Mouse (Mus musculus): Measurements from ENCODE around the gene Fam205a4. TPM values are rescaled to one million over a fixed set of nuclear protein-coding genes. Genes with fewer than 3 reads are reported as not detected.
"Not testable (repeated sequence)": the region's sequence is repeated elsewhere in the genome, so short reads cannot be mapped to it uniquely, and the experiment has no call there.

Gene Fam205a4
- polyA plus RNA-seq (2012; rRNA removed) (0.01 TPM in 1 of 2 replicates, not detected in the other), polyA plus RNA-seq (2014; fragmentation: Nextera tagmentation; extraction: Ambion mirVana) (0.04 TPM in 1 of 2 replicates, not detected in the other)

DNA sequence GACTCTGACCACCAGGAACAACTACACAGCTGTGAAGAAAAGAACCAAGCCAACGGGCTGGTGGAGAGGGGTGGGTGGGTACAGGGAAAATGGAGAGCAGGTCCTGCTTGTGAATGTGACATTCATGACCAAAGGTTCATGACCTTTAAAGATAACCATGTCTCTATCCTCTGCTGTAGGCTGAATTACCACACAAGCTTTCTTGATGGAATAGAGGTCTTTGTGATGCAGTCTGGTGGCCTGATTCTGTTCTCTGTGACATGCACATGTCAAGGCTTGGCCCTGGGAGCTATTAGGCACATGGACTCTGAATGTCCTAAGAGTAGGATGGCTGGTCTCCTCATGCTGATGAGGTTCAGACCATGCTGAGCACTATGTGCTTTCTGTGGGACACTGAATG, at the start of gene Fam205a4:
Fam205a4 (plus strand) TSS at position 301 of the 400 bp plus-strand sequence.
- H3K27me3 ChIP-seq (ENCODE audit: control insufficient read depth, insufficient read depth, low read length); H3K4me3 ChIP-seq (ENCODE audit: insufficient read depth in 1 of 2, low read depth in 2 of 2, low read length in 2 of 2); H3K36me3 ChIP-seq (replicated peaks; ENCODE audit: control insufficient read depth, insufficient read depth, low read depth); H3K4me1 ChIP-seq (replicated peaks; ENCODE audit: control insufficient read depth in 2 of 2, insufficient read depth in 2 of 2, low read length in 1 of 2); H3K9me3 ChIP-seq (ENCODE audit: control insufficient read depth, low read length); H3K27ac ChIP-seq; H3K4me2 ChIP-seq (ENCODE audit: low read depth); H3K9ac ChIP-seq (replicated peaks); ATAC-seq (ENCODE audit: insufficient read depth); DNase-seq (ENCODE audit: low read depth in 3 of 3, low spot score in 3 of 3): not testable (repeated sequence)
- no CpG with 5 or more reads among the region's 1 CpGs for WGBS (ENCODE audit: insufficient replicate concordance)

DNA sequence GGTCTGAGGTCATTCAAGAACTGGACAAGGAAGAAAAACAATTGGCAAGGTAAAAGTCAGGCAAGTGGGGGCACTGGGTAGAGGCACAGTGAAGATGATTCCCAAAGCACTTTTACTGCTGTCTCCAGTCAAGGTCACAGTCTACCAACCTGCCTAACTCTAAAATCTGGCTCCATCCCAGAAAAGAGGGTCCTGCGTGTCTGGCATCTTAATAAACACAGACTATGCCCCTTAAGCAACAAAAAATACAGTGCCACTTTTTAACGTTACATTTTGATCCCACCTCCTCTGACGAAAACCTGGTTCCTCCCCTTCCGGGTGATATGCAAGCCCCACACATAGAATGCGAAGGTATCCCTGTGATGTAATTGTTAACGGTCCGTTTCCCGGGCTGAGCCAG, 24.6 kb upstream of the Fam205a4 start, which contains the start of gene Gm20878:
Gm20878 (plus strand) TSS at position 301 of the 400 bp plus-strand sequence.
- H3K9ac ChIP-seq (replicated peaks); DNase-seq (ENCODE audit: low read depth in 3 of 3, low spot score in 3 of 3); H3K27ac ChIP-seq; ATAC-seq (ENCODE audit: insufficient read depth); H3K4me2 ChIP-seq (ENCODE audit: low read depth); H3K4me3 ChIP-seq (ENCODE audit: insufficient read depth in 1 of 2, low read depth in 2 of 2, low read length in 2 of 2); H3K36me3 ChIP-seq (replicated peaks; ENCODE audit: control insufficient read depth, insufficient read depth, low read depth); H3K4me1 ChIP-seq (replicated peaks; ENCODE audit: control insufficient read depth in 2 of 2, insufficient read depth in 2 of 2, low read length in 1 of 2); H3K27me3 ChIP-seq (ENCODE audit: control insufficient read depth, insufficient read depth, low read length); H3K9me3 ChIP-seq (ENCODE audit: control insufficient read depth, low read length): not testable (repeated sequence)
- no CpG with 5 or more reads among the region's 8 CpGs for WGBS (ENCODE audit: insufficient replicate concordance)

Other genes with a start within 250 kb of the Fam205a4 start
- gene Dctn3, start 242.9 kb upstream of the Fam205a4 start, polyA plus RNA-seq (2012; rRNA removed) = 28.7 and 39.8 TPM in 2 replicates
- gene Dctn3, start 242.9 kb upstream of the Fam205a4 start, polyA plus RNA-seq (2014; fragmentation: Nextera tagmentation; extraction: Ambion mirVana) = 63.9 and 68.6 TPM in 2 replicates
- not detected in 2 replicates for gene Arid3c, start 234.9 kb upstream of the Fam205a4 start, polyA plus RNA-seq (2012; rRNA removed)
- gene Arid3c, start 234.9 kb upstream of the Fam205a4 start, polyA plus RNA-seq (2014; fragmentation: Nextera tagmentation; extraction: Ambion mirVana) = not detected in 2 replicates
- 24.2 and 29.5 TPM in 2 replicates for gene Galt, start 210.8 kb upstream of the Fam205a4 start, polyA plus RNA-seq (2012; rRNA removed)
- 19.2 and 22.1 TPM in 2 replicates for gene Galt, start 210.8 kb upstream of the Fam205a4 start, polyA plus RNA-seq (2014; fragmentation: Nextera tagmentation; extraction: Ambion mirVana)
- gene Sigmar1, start 209.9 kb upstream of the Fam205a4 start, polyA plus RNA-seq (2012; rRNA removed) = 24.4 and 30.2 TPM in 2 replicates
- gene Sigmar1, start 209.9 kb upstream of the Fam205a4 start, polyA plus RNA-seq (2014; fragmentation: Nextera tagmentation; extraction: Ambion mirVana) = 36.0 and 36.2 TPM in 2 replicates
- gene Ccl27a, start 191.8 kb upstream of the Fam205a4 start, polyA plus RNA-seq (2012; rRNA removed) = 9.5 and 10.8 TPM in 2 replicates
- gene Ccl27a, start 191.8 kb upstream of the Fam205a4 start, polyA plus RNA-seq (2014; fragmentation: Nextera tagmentation; extraction: Ambion mirVana) = 7.8 and 8.2 TPM in 2 replicates
- not detected in 2 replicates for gene Gm21541, start 62.4 kb upstream of the Fam205a4 start, polyA plus RNA-seq (2012; rRNA removed)
- gene Gm21541, start 62.4 kb upstream of the Fam205a4 start, polyA plus RNA-seq (2014; fragmentation: Nextera tagmentation; extraction: Ambion mirVana) = not detected in 2 replicates
- 0.12 and 0.61 TPM in 2 replicates for gene Gm20878, start 24.5 kb upstream of the Fam205a4 start, polyA plus RNA-seq (2012; rRNA removed)
- gene Gm20878, start 24.5 kb upstream of the Fam205a4 start, polyA plus RNA-seq (2014; fragmentation: Nextera tagmentation; extraction: Ambion mirVana) = 0.24 and 0.52 TPM in 2 replicates
- gene Gm21093, start 68.7 kb downstream of the Fam205a4 start, polyA plus RNA-seq (2012; rRNA removed) = not detected in 2 replicates
- gene Gm21093, start 68.7 kb downstream of the Fam205a4 start, polyA plus RNA-seq (2014; fragmentation: Nextera tagmentation; extraction: Ambion mirVana) = not detected in 2 replicates
- gene Gm3893, start 125.1 kb downstream of the Fam205a4 start, polyA plus RNA-seq (2012; rRNA removed) = not detected in 2 replicates
- gene Gm3893, start 125.1 kb downstream of the Fam205a4 start, polyA plus RNA-seq (2014; fragmentation: Nextera tagmentation; extraction: Ambion mirVana) = not detected in 2 replicates
- not detected in 2 replicates for gene Gm13304, start 148.8 kb downstream of the Fam205a4 start, polyA plus RNA-seq (2012; rRNA removed)
- gene Gm13304, start 148.8 kb downstream of the Fam205a4 start, polyA plus RNA-seq (2014; fragmentation: Nextera tagmentation; extraction: Ambion mirVana) = 0.14 TPM in 1 of 2 replicates, not detected in the other
- not detected in 2 replicates for gene Gm13306, start 187.4 kb downstream of the Fam205a4 start, polyA plus RNA-seq (2012; rRNA removed)
- gene Gm13306, start 187.4 kb downstream of the Fam205a4 start, polyA plus RNA-seq (2014; fragmentation: Nextera tagmentation; extraction: Ambion mirVana) = not detected in 2 replicates
- gene Gm13305, start 202.5 kb downstream of the Fam205a4 start, polyA plus RNA-seq (2012; rRNA removed) = 0.15 TPM in 1 of 2 replicates, not detected in the other
- gene Gm13305, start 202.5 kb downstream of the Fam205a4 start, polyA plus RNA-seq (2014; fragmentation: Nextera tagmentation; extraction: Ambion mirVana) = 0.45 TPM in 1 of 2 replicates, not detected in the other

All from liver, embryonic 14.5 days (tissue).